13 mouse cellular contexts compared by ENCODE assay signal in the genomic region with DNA sequence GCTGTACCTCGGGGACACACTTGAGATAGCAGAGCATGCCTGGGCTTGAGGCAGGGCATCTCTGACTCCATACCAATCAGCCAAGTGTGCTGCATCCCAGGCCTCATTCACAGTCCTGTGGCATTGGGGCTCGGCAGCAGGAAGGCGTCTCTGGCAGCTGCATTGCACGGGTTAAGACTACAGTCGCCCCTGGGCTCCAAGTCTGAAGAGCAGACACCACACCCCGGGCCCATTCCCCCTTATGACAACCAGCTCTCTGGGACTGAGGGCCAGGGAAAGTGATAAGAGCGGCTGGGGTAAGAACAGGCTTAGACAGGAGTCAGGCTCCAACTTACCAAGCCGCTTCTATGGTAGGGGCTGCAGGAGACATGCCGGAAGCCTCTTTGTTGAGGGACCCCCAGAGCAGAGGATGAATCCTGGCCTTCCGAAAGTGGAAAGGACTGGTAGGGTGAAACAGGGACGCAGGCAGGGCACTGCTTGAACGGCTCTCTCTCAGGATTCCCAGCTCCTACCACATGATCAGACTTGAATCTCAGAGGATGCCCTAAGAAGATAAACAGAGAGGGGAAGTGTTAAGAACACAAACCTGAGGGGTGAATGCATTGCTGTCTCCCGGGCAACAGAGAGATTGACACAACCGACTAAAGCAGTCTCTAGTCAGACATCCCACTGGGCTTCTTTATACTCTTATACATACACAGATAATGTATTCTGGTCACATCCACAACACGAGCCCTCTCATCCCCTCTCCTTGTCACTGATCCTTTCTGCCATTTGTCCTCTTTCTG. TPM values are rescaled to one million over a fixed set of nuclear protein-coding genes. Genes with fewer than 3 reads are reported as not detected.
DNase-seq lines count a peak whose midpoint lies in the region; ATAC-seq lines count a peak whose summit lies in the region.
"Had no signal": no experiment of that assay in that cellular context is flagged by ENCODE, and none has a peak within 500 bp of the region (broad histone marks: within the 10 kb centered on the region; RNA-seq: fewer than 3 reads in every experiment).

No protein-coding gene starts in this region.

- H3K4me1 ChIP-seq in forebrain, embryonic 14.5 days (ENCODE audit: control insufficient read depth, insufficient read depth, low read length) = peaks cover 20% of the 10 kb centered on the region
- peaks cover 26% of the 10 kb centered on the region for H3K4me1 ChIP-seq in limb, embryonic 10.5 days
- H3K4me1 ChIP-seq in neural tube, embryonic 14.5 days (ENCODE audit: control insufficient read depth, insufficient read depth, low read length) = peaks cover 17% of the 10 kb centered on the region
- H3K4me1 ChIP-seq in heart, embryonic 11.5 days (ENCODE audit: control insufficient read depth, insufficient read depth, low read length) = peaks cover 13% of the 10 kb centered on the region
- H3K4me1 ChIP-seq: liver, embryonic 15.5 days had no signal

- H3K27ac ChIP-seq in forebrain, embryonic 14.5 days (ENCODE audit: low read depth, low read length) = peak overlapping the region; percentile 90
- 0 out of 2 replicates have a peak overlapping the region, but pooled peaks have one; percentile 14 for H3K27ac ChIP-seq in limb, embryonic 10.5 days
- peak overlapping the region; percentile 65 for H3K27ac ChIP-seq in neural tube, embryonic 14.5 days (ENCODE audit: low read depth, low read length)
- no peak overlapping the region for H3K27ac ChIP-seq in heart, embryonic 11.5 days (ENCODE audit: low read depth, low read length)
- H3K27ac ChIP-seq: liver, embryonic 15.5 days had no signal

- intact Hi-C loops in left cerebral cortex, postnatal 25 days (cut with DNase I) = no loop called here

- peak overlapping the region; percentile 18 for H3K4me3 ChIP-seq in forebrain, embryonic 14.5 days (ENCODE audit: low read depth, low read length)
- no peak overlapping the region for H3K4me3 ChIP-seq in limb, embryonic 10.5 days
- no peak overlapping the region for H3K4me3 ChIP-seq in neural tube, embryonic 14.5 days (ENCODE audit: low read depth, low read length)
- no peak overlapping the region for H3K4me3 ChIP-seq in heart, embryonic 11.5 days (ENCODE audit: low read depth, low read length)
- H3K4me3 ChIP-seq: liver, embryonic 15.5 days had no signal

- H3K9ac ChIP-seq in forebrain, embryonic 14.5 days (ENCODE audit: low read length) = peak overlapping the region; percentile 58
- no peak overlapping the region for H3K9ac ChIP-seq in neural tube, embryonic 14.5 days (replicated peaks; ENCODE audit: low read depth, low read length)
- no peak overlapping the region for H3K9ac ChIP-seq in heart, embryonic 11.5 days (ENCODE audit: low read depth, low read length)
- H3K9ac ChIP-seq: liver, embryonic 15.5 days had no signal

- H3K4me2 ChIP-seq in forebrain, embryonic 14.5 days (ENCODE audit: low read length) = peak overlapping the region; percentile 39
- H3K4me2 ChIP-seq in neural tube, embryonic 14.5 days (ENCODE audit: low read depth, low read length) = peak overlapping the region; percentile 23; the same call in 1 of the 2 replicates
- no peak overlapping the region for H3K4me2 ChIP-seq in heart, embryonic 11.5 days
- H3K4me2 ChIP-seq: liver, embryonic 15.5 days had no signal

- H3K27me3 ChIP-seq in forebrain, embryonic 14.5 days (replicated peaks; ENCODE audit: control insufficient read depth, insufficient read depth, low read length) = no peaks in the 10 kb centered on the region
- H3K27me3 ChIP-seq in limb, embryonic 10.5 days (ENCODE audit: low read depth, poor library complexity, severe bottlenecking) = peaks cover 61% of the 10 kb centered on the region
- no peaks in the 10 kb centered on the region for H3K27me3 ChIP-seq in neural tube, embryonic 14.5 days (ENCODE audit: control insufficient read depth, insufficient read depth, low read length)
- H3K27me3 ChIP-seq in heart, embryonic 11.5 days (ENCODE audit: control insufficient read depth, insufficient read depth, low read length) = peaks cover 6% of the 10 kb centered on the region

- H3K36me3 ChIP-seq in forebrain, embryonic 14.5 days (ENCODE audit: control insufficient read depth, insufficient read depth, low read length) = no peaks in the 10 kb centered on the region
- no peaks in the 10 kb centered on the region for H3K36me3 ChIP-seq in limb, embryonic 10.5 days
- no peaks in the 10 kb centered on the region for H3K36me3 ChIP-seq in neural tube, embryonic 14.5 days (ENCODE audit: control insufficient read depth, insufficient read depth, low read length)
- H3K36me3 ChIP-seq in heart, embryonic 11.5 days (ENCODE audit: control insufficient read depth, insufficient read depth, low read length) = no peaks in the 10 kb centered on the region
- H3K36me3 ChIP-seq: liver, embryonic 15.5 days had no signal

- peak; percentile 86 for ATAC-seq in forebrain, embryonic 14.5 days
- ATAC-seq in neural tube, embryonic 14.5 days (ENCODE audit: low read depth) = peak; percentile 66
- no peak for ATAC-seq in heart, embryonic 11.5 days (replicated peaks; ENCODE audit: insufficient number of reproducible peaks, low FRiP score, low TSS enrichment)

- 23% methylated on average over 15 of the region's 15 CpGs for WGBS in forebrain, embryonic 14.5 days
- WGBS in limb, embryonic 10.5 days = 57% methylated on average over 15 of the region's 15 CpGs
- WGBS in neural tube, embryonic 14.5 days = 30% methylated on average over 15 of the region's 15 CpGs
- 29% methylated on average over 15 of the region's 15 CpGs for WGBS in heart, embryonic 11.5 days (ENCODE audit: insufficient replicate concordance)

- peak; percentile 34 for DNase-seq in embryo, embryonic 9.5 days (ENCODE audit: extremely low spot score)
- DNase-seq in forebrain, embryonic 14.5 days (ENCODE audit: low spot score) = peak; percentile 84
- DNase-seq in limb, embryonic 10.5 days (ENCODE audit: low spot score) = no peak
- DNase-seq in left cerebral cortex, postnatal 25 days (ENCODE audit: low spot score in 2 of 2) = no peak
- no peak for DNase-seq in layer of hippocampus, adult 18-20 months (ENCODE audit: low spot score in 2 of 2)
- DNase-seq: cerebellum, adult 2 months; gastrocnemius, postnatal 25 days; kidney, adult 11 months had no signal

- no peaks in the 10 kb centered on the region for H3K9me3 ChIP-seq in forebrain, embryonic 14.5 days (replicated peaks; ENCODE audit: control insufficient read depth, low read length)
- H3K9me3 ChIP-seq in limb, embryonic 10.5 days (replicated peaks) = no peaks in the 10 kb centered on the region
- H3K9me3 ChIP-seq in neural tube, embryonic 14.5 days (ENCODE audit: control insufficient read depth, low read length) = no peaks in the 10 kb centered on the region
- no peaks in the 10 kb centered on the region for H3K9me3 ChIP-seq in heart, embryonic 11.5 days (replicated peaks; ENCODE audit: control insufficient read depth, low read length)
- H3K9me3 ChIP-seq: liver, embryonic 15.5 days had no signal

RNA-seq across cellular contexts. Expression of a gene that starts 3.5 kb away (rescaled TPM):
- polyA plus RNA-seq in forebrain, embryonic 14.5 days (2014; fragmentation: Nextera tagmentation; extraction: Ambion mirVana) = 24.3 and 30.6 TPM in 2 replicates
- 0.21 and 0.36 TPM in 2 replicates for polyA plus RNA-seq in limb, embryonic 10.5 days (2016; fragmentation: Nextera tagmentation; extraction: Ambion mirVana)
- 4.5 and 8.1 TPM in 2 replicates for polyA plus RNA-seq in neural tube, embryonic 14.5 days (2014; fragmentation: Nextera tagmentation; extraction: Ambion mirVana)
- polyA plus RNA-seq in heart, embryonic 11.5 days (2014; fragmentation: Nextera tagmentation; extraction: Ambion mirVana) = not detected in 2 replicates
- total RNA-seq in left cerebral cortex, postnatal 25 days (2021) = 1 to 10 TPM in 1 of 2 experiments, under 1 TPM in 1; 0.76 to 1.1 TPM
- total RNA-seq in layer of hippocampus, adult 18-20 months (2021) = under 1 TPM; 0.40 to 0.43 TPM
- total RNA-seq: adrenal gland, postnatal 4 days; gastrocnemius, postnatal 25 days had no signal
- polyA plus RNA-seq: heart, postnatal 0 days; liver, embryonic 15.5 days had no signal

Comparison
In these comparisons a context has a peak if more than half of its experiments do, and no peak if none do; other contexts are left out.
1. DNase-seq: peak in embryo, embryonic 9.5 days (single experiment) and forebrain, embryonic 14.5 days (single experiment); none in limb, embryonic 10.5 days (single experiment), left cerebral cortex, postnatal 25 days (0 of 2) and layer of hippocampus, adult 18-20 months (0 of 2).